Mouse (Mus musculus): Measurements from ENCODE around the gene Relt. TPM values are rescaled to one million over a fixed set of nuclear protein-coding genes. Genes with fewer than 3 reads are reported as not detected.

The Relt gene
- polyA plus RNA-seq (2014; fragmentation: Nextera tagmentation; extraction: Ambion mirVana): 2.6 TPM in 2 replicates

GRCm38 (mm10) chr7:100862828-100863638 lies at the start of gene Relt:
Gene Relt, minus strand, starts transcription at chr7:100863446.
- no peaks in the 10 kb centered on the region for H3K4me1 ChIP-seq (ENCODE audit: control insufficient read depth, insufficient read depth, low read length)
- no peaks in the 10 kb centered on the region for H3K27me3 ChIP-seq (replicated peaks; ENCODE audit: control insufficient read depth, insufficient read depth, low read length)
- H3K27ac ChIP-seq (ENCODE audit: low read depth, low read length): peak within 1 kb of the TSS; percentile 76; the same call in 1 of the 2 replicates
- no peaks in the 10 kb centered on the region for H3K36me3 ChIP-seq (ENCODE audit: control insufficient read depth, insufficient read depth, low read length)
- under 1% methylated on average over 83 of the region's 91 CpGs for WGBS
- H3K9me3 ChIP-seq (replicated peaks; ENCODE audit: control insufficient read depth, low read length): no peaks in the 10 kb centered on the region
- peak; percentile 92 for ATAC-seq
- H3K9ac ChIP-seq (ENCODE audit: low read length): peak within 1 kb of the TSS; percentile 77
- H3K4me3 ChIP-seq (ENCODE audit: low read depth, low read length): peak within 1 kb of the TSS; percentile 69
- peak; percentile 93 for DNase-seq (ENCODE audit: low spot score)
- peak within 1 kb of the TSS; percentile 92 for H3K4me2 ChIP-seq (ENCODE audit: low read length)

GRCm38 (mm10) chr7:100911791-100912190 lies 48.5 kb upstream of the Relt start:
- Histone ChIP-seq H3K9ac (ENCODE audit: low read length) (no peak overlapping the region), H3K4me2 (ENCODE audit: low read length) (no peak overlapping the region), H3K4me1 (ENCODE audit: control insufficient read depth, insufficient read depth, low read length) (peaks cover 11% of the 10 kb centered on the region), H3K27me3 (replicated peaks; ENCODE audit: control insufficient read depth, insufficient read depth, low read length) (no peaks in the 10 kb centered on the region), H3K9me3 (replicated peaks; ENCODE audit: control insufficient read depth, low read length) (no peaks in the 10 kb centered on the region), H3K4me3 (ENCODE audit: low read depth, low read length) (no peak overlapping the region), H3K36me3 (ENCODE audit: control insufficient read depth, insufficient read depth, low read length) (peaks cover 4% of the 10 kb centered on the region; the same call in 1 of the 2 replicates), H3K27ac (ENCODE audit: low read depth, low read length) (peak overlapping the region; percentile 21; the same call in 1 of the 2 replicates)
- 31% methylated on average over 9 of the region's 9 CpGs for WGBS
- ATAC-seq (no peak), DNase-seq (ENCODE audit: low spot score) (no peak)

DNA sequence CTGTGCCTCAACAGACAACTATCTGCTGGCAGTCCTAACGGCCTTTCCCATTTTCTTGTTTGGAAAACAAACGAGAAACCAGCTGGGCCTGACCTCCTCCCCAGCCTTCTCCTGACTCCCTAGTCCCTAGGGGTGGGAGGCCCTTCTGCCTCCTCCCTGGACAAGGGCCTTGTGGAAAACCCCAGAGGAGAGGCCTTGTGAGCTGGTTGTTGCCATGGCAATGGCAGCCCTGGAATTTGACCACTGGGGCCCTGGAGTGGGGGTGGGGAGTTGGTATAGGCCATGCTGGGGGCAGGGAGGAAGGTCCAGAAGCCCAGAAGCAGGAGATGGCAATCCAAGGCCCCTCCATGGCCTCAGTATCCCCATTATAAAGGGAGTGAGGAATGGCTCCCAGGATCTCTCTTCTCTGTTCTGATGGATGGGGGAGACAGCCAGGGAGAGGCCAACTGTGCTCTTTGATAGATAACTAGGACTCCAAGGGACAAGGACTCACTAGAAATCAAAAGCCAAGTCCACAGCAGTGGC lies 48.1 kb upstream of the Relt start:
- 2% methylated on average over 2 of the region's 2 CpGs for WGBS
- H3K36me3 ChIP-seq (ENCODE audit: control insufficient read depth, insufficient read depth, low read length): peaks cover 1% of the 10 kb centered on the region; the same call in 1 of the 2 replicates
- no peak overlapping the region for H3K9ac ChIP-seq (ENCODE audit: low read length)
- peak overlapping the region; percentile 21; the same call in 1 of the 2 replicates for H3K27ac ChIP-seq (ENCODE audit: low read depth, low read length)
- DNase-seq (ENCODE audit: low spot score): no peak
- no peak overlapping the region for H3K4me2 ChIP-seq (ENCODE audit: low read length)
- no peak overlapping the region for H3K4me3 ChIP-seq (ENCODE audit: low read depth, low read length)
- H3K9me3 ChIP-seq (replicated peaks; ENCODE audit: control insufficient read depth, low read length): no peaks in the 10 kb centered on the region
- H3K4me1 ChIP-seq (ENCODE audit: control insufficient read depth, insufficient read depth, low read length): peaks cover 11% of the 10 kb centered on the region
- peak; percentile 18; the same call in 1 of the 2 replicates for ATAC-seq
- H3K27me3 ChIP-seq (replicated peaks; ENCODE audit: control insufficient read depth, insufficient read depth, low read length): no peaks in the 10 kb centered on the region

DNA sequence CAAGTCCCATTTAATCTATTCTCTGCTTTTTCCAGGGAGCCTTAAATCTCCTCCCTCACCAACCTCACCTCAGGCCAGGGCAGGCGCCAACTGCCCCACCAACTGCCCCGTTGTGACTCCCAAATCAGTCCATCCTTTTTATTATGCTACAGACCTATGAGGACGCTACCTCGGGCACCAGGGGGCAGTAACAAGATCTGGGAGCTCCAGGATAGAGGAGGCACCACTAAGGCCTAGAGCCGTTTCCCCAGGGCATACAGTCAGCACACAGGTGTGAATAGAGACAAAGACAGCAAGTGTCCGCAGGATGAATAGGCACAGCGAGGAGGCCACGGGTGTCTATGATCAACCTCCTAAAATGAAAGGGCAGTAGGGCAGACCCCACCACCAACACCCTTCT lies 45.3 kb upstream of the Relt start:
- Histone ChIP-seq H3K4me1 (ENCODE audit: control insufficient read depth, insufficient read depth, low read length) (peaks cover 8% of the 10 kb centered on the region), H3K4me3 (ENCODE audit: low read depth, low read length) (no peak overlapping the region), H3K4me2 (ENCODE audit: low read length) (no peak overlapping the region), H3K36me3 (ENCODE audit: control insufficient read depth, insufficient read depth, low read length) (no peaks in the 10 kb centered on the region), H3K27ac (ENCODE audit: low read depth, low read length) (no peak overlapping the region), H3K27me3 (replicated peaks; ENCODE audit: control insufficient read depth, insufficient read depth, low read length) (no peaks in the 10 kb centered on the region), H3K9me3 (replicated peaks; ENCODE audit: control insufficient read depth, low read length) (no peaks in the 10 kb centered on the region), H3K9ac (ENCODE audit: low read length) (no peak overlapping the region)
- no peak for DNase-seq (ENCODE audit: low spot score)
- no peak for ATAC-seq
- WGBS: 43% methylated on average over 8 of the region's 8 CpGs

DNA sequence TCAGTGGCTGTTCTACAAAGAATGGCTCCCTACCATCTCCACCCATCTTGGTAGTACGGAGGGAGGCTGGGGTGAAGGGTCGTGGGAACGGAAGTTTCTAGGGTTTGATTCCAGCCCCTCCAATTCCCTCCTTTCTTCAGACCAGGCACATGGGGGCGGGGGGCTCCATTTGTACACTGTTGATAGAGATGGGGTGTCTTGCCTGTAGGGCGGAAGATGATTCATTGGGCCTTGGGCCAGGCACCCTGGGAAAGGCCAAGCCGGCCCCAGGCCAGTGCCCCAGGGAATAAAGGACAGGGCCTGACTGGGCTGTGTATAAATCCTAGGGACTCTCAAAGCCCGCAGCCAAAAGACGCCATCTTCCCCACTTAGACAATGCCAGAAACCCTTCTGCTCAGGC lies 44.8 kb upstream of the Relt start:
- no peaks in the 10 kb centered on the region for H3K9me3 ChIP-seq (replicated peaks; ENCODE audit: control insufficient read depth, low read length)
- DNase-seq (ENCODE audit: low spot score): no peak
- H3K9ac ChIP-seq (ENCODE audit: low read length): no peak overlapping the region
- H3K36me3 ChIP-seq (ENCODE audit: control insufficient read depth, insufficient read depth, low read length): no peaks in the 10 kb centered on the region
- H3K4me2 ChIP-seq (ENCODE audit: low read length): no peak overlapping the region
- H3K27ac ChIP-seq (ENCODE audit: low read depth, low read length): no peak overlapping the region
- 85% methylated on average over 8 of the region's 8 CpGs for WGBS
- no peak for ATAC-seq
- no peaks in the 10 kb centered on the region for H3K27me3 ChIP-seq (replicated peaks; ENCODE audit: control insufficient read depth, insufficient read depth, low read length)
- no peak overlapping the region for H3K4me3 ChIP-seq (ENCODE audit: low read depth, low read length)
- peaks cover 8% of the 10 kb centered on the region for H3K4me1 ChIP-seq (ENCODE audit: control insufficient read depth, insufficient read depth, low read length)

DNA sequence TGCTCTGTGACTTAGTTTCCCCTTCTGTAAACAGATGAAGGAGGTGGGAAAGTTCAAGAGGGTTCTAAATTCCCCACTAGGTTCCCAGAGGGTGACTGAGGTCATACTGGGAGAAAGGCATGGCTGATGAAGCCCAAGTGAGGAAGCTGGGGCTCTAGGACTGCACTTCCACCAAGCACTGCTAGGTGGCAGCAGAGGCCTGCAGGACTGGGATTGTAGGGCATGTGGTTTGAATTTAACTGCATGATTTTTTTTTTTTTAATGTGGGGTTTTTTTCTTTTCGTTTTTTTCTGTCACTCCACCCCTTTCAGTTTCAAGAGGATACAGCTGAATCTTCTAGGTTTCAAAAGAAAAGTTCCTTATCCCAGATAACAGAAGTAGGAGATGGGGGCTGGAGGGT lies 44.0 kb upstream of the Relt start:
- Histone ChIP-seq H3K4me3 (ENCODE audit: low read depth, low read length) (no peak overlapping the region), H3K4me2 (ENCODE audit: low read length) (no peak overlapping the region), H3K27me3 (replicated peaks; ENCODE audit: control insufficient read depth, insufficient read depth, low read length) (no peaks in the 10 kb centered on the region), H3K9ac (ENCODE audit: low read length) (no peak overlapping the region), H3K27ac (ENCODE audit: low read depth, low read length) (0 out of 2 replicates have a peak overlapping the region, but pooled peaks have one; percentile 48), H3K9me3 (replicated peaks; ENCODE audit: control insufficient read depth, low read length) (no peaks in the 10 kb centered on the region), H3K36me3 (ENCODE audit: control insufficient read depth, insufficient read depth, low read length) (no peaks in the 10 kb centered on the region), H3K4me1 (ENCODE audit: control insufficient read depth, insufficient read depth, low read length) (peaks cover 8% of the 10 kb centered on the region)
- DNase-seq (ENCODE audit: low spot score) (peak; percentile 78), ATAC-seq (peak; percentile 56)
- WGBS: 0% methylated on average over 1 of the region's 1 CpGs

DNA sequence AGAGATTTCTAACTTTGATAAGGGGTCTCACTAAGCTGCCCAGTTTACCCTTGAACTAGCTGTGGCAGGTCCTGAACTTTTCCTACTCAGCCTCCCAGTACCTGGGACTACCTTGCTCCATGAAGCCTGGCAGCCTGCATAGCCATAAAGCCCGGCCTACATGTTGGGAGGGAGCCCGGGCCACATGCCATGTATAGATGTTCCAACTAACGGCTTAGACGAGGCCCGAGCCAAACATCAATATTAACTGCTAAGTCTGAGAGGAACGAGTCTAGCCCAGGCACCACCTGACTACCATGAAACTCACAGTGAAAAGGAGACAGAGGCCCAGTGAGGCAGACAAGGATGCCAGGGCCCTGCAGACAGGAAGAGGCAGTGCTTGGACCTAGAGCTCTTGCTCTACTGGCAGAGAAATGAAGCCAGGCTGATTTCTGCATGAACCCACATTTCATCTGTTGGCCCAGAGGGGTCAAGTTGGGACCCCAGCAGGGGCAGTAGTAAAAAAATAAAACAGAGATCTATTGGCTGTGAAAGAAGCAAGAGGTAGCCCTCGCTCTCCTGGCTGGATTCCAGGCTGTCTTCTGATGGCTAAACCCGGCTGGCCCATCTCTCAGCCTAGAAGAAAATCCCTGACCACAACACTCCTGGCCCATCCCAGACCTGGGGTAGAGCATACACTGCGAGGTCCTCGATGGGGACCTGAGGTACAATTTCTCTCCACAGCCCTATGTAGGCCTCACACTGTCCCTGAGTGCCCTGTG lies 43.0 kb upstream of the Relt start:
- no peaks in the 10 kb centered on the region for H3K9me3 ChIP-seq (replicated peaks; ENCODE audit: control insufficient read depth, low read length)
- no peaks in the 10 kb centered on the region for H3K36me3 ChIP-seq (ENCODE audit: control insufficient read depth, insufficient read depth, low read length)
- no peak overlapping the region for H3K9ac ChIP-seq (ENCODE audit: low read length)
- no peak for DNase-seq (ENCODE audit: low spot score)
- 87% methylated on average over 10 of the region's 10 CpGs for WGBS
- H3K27me3 ChIP-seq (replicated peaks; ENCODE audit: control insufficient read depth, insufficient read depth, low read length): no peaks in the 10 kb centered on the region
- ATAC-seq: no peak
- no peak overlapping the region for H3K4me2 ChIP-seq (ENCODE audit: low read length)
- H3K4me3 ChIP-seq (ENCODE audit: low read depth, low read length): no peak overlapping the region
- no peak overlapping the region for H3K27ac ChIP-seq (ENCODE audit: low read depth, low read length)
- peaks cover 3% of the 10 kb centered on the region for H3K4me1 ChIP-seq (ENCODE audit: control insufficient read depth, insufficient read depth, low read length)

GRCm38 (mm10) chr7:100905037-100905436 lies 41.8 kb upstream of the Relt start:
- no peaks in the 10 kb centered on the region for H3K4me1 ChIP-seq (ENCODE audit: control insufficient read depth, insufficient read depth, low read length)
- DNase-seq (ENCODE audit: low spot score) (no peak), ATAC-seq (no peak)
- H3K27me3 ChIP-seq (replicated peaks; ENCODE audit: control insufficient read depth, insufficient read depth, low read length): no peaks in the 10 kb centered on the region
- no peaks in the 10 kb centered on the region for H3K36me3 ChIP-seq (ENCODE audit: control insufficient read depth, insufficient read depth, low read length)
- H3K4me2 ChIP-seq (ENCODE audit: low read length): no peak overlapping the region
- H3K9me3 ChIP-seq (replicated peaks; ENCODE audit: control insufficient read depth, low read length): no peaks in the 10 kb centered on the region
- H3K27ac ChIP-seq (ENCODE audit: low read depth, low read length): no peak overlapping the region
- 94% methylated on average over 7 of the region's 7 CpGs for WGBS
- H3K9ac ChIP-seq (ENCODE audit: low read length): no peak overlapping the region
- H3K4me3 ChIP-seq (ENCODE audit: low read depth, low read length): no peak overlapping the region

Data from forebrain, embryonic 14.5 days (tissue).